Mouse (Mus musculus): ENCODE results near the gene Cdc5l. TPM values are rescaled to one million over a fixed set of nuclear protein-coding genes. Genes with fewer than 3 reads are reported as not detected.

The Cdc5l gene
- total and polyA plus RNA-seq, 3 experiments: 45.2 to 69.6 (median 58.9) TPM

DNA sequence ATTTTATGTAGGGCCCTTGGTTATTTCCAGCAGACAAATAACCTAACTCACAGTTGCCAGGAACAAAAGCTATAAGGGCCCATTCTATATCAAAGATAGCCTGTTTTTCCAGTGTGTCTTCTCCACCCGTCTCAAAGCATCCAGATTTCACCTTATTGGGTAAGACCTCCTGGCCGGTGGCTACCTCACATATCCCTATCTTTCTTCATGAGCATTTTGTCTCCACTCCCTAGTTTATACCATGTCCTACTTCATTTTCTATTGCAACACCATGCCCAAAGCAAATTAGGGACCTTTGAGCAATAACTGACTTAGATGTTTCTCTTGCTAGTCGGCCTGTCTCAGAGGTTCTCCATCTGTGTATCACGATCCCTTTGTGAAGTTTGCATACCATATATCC, 85.6 kb downstream of the Cdc5l start:
- H3K27ac ChIP-seq (ENCODE audit: insufficient read depth, low read depth): no peak overlapping the region
- H3K79me2 ChIP-seq (replicated peaks; ENCODE audit: control insufficient read depth, extremely low read depth, insufficient read depth, poor library complexity, severe bottlenecking): no peaks in the 10 kb centered on the region
- dilution Hi-C loops (cut with MboI; ENCODE audit: extremely low pct_ligation_motif_present, extremely low pct_unique_long_range_greater_than_20kb, low sequenced_read_pairs) (no loop called here), in situ Hi-C loops (cut with MboI; ENCODE audit: low pct_ligation_motif_present, low pct_unique_long_range_greater_than_20kb, low sequenced_read_pairs) (no loop called here)
- no peak overlapping the region for H3K4me2 ChIP-seq (ENCODE audit: insufficient read depth, low read depth, poor library complexity, severe bottlenecking)
- H3K27me3 ChIP-seq (replicated peaks): no peaks in the 10 kb centered on the region
- no peaks in the 10 kb centered on the region for H3K36me3 ChIP-seq (replicated peaks in 1 of 2; ENCODE audit: control insufficient read depth in 1 of 2, insufficient read depth in 1 of 2, low read length in 1 of 2)
- TF ChIP-seq MAX (IDR thresholded peaks at IDR 0.05; ENCODE audit: low read length) (no peak), ELF1 (IDR thresholded peaks at IDR 0.05; ENCODE audit: low read depth, low read length) (no peak), E2F4 (IDR thresholded peaks at IDR 0.05; ENCODE audit: insufficient replicate concordance, low read depth, low read length) (no peak), CTCF (conservative IDR thresholded peaks at IDR 0.05 in 1 of 2, IDR thresholded peaks at IDR 0.05 in 1 of 2; ENCODE audit: low read depth in 2 of 2, low read length in 2 of 2) (no peak), TCF12 (IDR thresholded peaks at IDR 0.05; ENCODE audit: low read depth, low read length) (no peak), CHD1 (IDR thresholded peaks at IDR 0.05; ENCODE audit: low read depth, low read length) (no peak)
- no peak for DNase-seq (ENCODE audit: extremely low read depth)
- H3K9me3 ChIP-seq (replicated peaks; ENCODE audit: low read length): peaks cover 11% of the 10 kb centered on the region
- no peak overlapping the region for H3K9ac ChIP-seq (ENCODE audit: insufficient read depth, low read depth)
- H3K4me3 ChIP-seq (replicated peaks in 1 of 3; ENCODE audit: low read depth in 2 of 3, low read length in 2 of 3, poor library complexity in 1 of 3): no peak overlapping the region
- 0 out of 4 replicates have a peak, but pooled peaks cover 0 to 4% of the 10 kb centered on the region in 2 experiments for H3K4me1 ChIP-seq (ENCODE audit: control insufficient read depth in 1 of 2, insufficient read depth in 2 of 2)

Other genes starting within 250 kb of the Cdc5l start
- 1.0 and 2.5 TPM in 2 replicates for gene Spats1, start 41.7 kb upstream of the Cdc5l start, total RNA-seq (2012; rRNA removed)
- 1.7 and 2.7 TPM in 2 replicates for gene Spats1, start 41.7 kb upstream of the Cdc5l start, total RNA-seq (2014; rRNA removed)
- 1.9 and 2.5 TPM in 2 replicates for gene Spats1, start 41.7 kb upstream of the Cdc5l start, polyA plus RNA-seq (2012; ENCODE audit: insufficient read length, low read depth)
- 20.2 and 23.1 TPM in 2 replicates for gene Aars2, start 73.1 kb upstream of the Cdc5l start, total RNA-seq (2012; rRNA removed)
- 10.4 and 12.4 TPM in 2 replicates for gene Aars2, start 73.1 kb upstream of the Cdc5l start, total RNA-seq (2014; rRNA removed)
- gene Aars2, start 73.1 kb upstream of the Cdc5l start, polyA plus RNA-seq (2012; ENCODE audit: insufficient read length, low read depth): 17.5 and 17.6 TPM in 2 replicates
- not detected in 2 replicates for gene Tcte1, start 89.7 kb upstream of the Cdc5l start, total RNA-seq (2012; rRNA removed)
- gene Tcte1, start 89.7 kb upstream of the Cdc5l start, total RNA-seq (2014; rRNA removed): not detected in 2 replicates
- gene Tcte1, start 89.7 kb upstream of the Cdc5l start, polyA plus RNA-seq (2012; ENCODE audit: insufficient read length, low read depth): not detected in 2 replicates
- 0.42 and 0.50 TPM in 2 replicates for gene Tmem151b, start 115.9 kb upstream of the Cdc5l start, total RNA-seq (2012; rRNA removed)
- 0.12 and 0.30 TPM in 2 replicates for gene Tmem151b, start 115.9 kb upstream of the Cdc5l start, total RNA-seq (2014; rRNA removed)
- 0.53 and 0.72 TPM in 2 replicates for gene Tmem151b, start 115.9 kb upstream of the Cdc5l start, polyA plus RNA-seq (2012; ENCODE audit: insufficient read length, low read depth)
- gene Nfkbie, start 122.0 kb upstream of the Cdc5l start, total RNA-seq (2012; rRNA removed): 91.5 and 136 TPM in 2 replicates
- gene Nfkbie, start 122.0 kb upstream of the Cdc5l start, total RNA-seq (2014; rRNA removed): 87.4 and 90.0 TPM in 2 replicates
- 76.6 and 78.7 TPM in 2 replicates for gene Nfkbie, start 122.0 kb upstream of the Cdc5l start, polyA plus RNA-seq (2012; ENCODE audit: insufficient read length, low read depth)
- 59.5 and 73.9 TPM in 2 replicates for gene Slc35b2, start 130.1 kb upstream of the Cdc5l start, total RNA-seq (2012; rRNA removed)
- 89.3 and 101 TPM in 2 replicates for gene Slc35b2, start 130.1 kb upstream of the Cdc5l start, total RNA-seq (2014; rRNA removed)
- 54.1 and 57.2 TPM in 2 replicates for gene Slc35b2, start 130.1 kb upstream of the Cdc5l start, polyA plus RNA-seq (2012; ENCODE audit: insufficient read length, low read depth)
- gene Hsp90ab1, start 139.5 kb upstream of the Cdc5l start, total RNA-seq (2012; rRNA removed): 1,180 and 1,205 TPM in 2 replicates
- 607 and 790 TPM in 2 replicates for gene Hsp90ab1, start 139.5 kb upstream of the Cdc5l start, total RNA-seq (2014; rRNA removed)
- 4,858 and 5,122 TPM in 2 replicates for gene Hsp90ab1, start 139.5 kb upstream of the Cdc5l start, polyA plus RNA-seq (2012; ENCODE audit: insufficient read length, low read depth)
- 58.4 and 66.9 TPM in 2 replicates for gene Slc29a1, start 165.9 kb upstream of the Cdc5l start, total RNA-seq (2012; rRNA removed)
- gene Slc29a1, start 165.9 kb upstream of the Cdc5l start, total RNA-seq (2014; rRNA removed): 69.2 and 72.1 TPM in 2 replicates
- 74.2 and 88.0 TPM in 2 replicates for gene Slc29a1, start 165.9 kb upstream of the Cdc5l start, polyA plus RNA-seq (2012; ENCODE audit: insufficient read length, low read depth)
- not detected in 2 replicates for gene Mymx, start 168.4 kb upstream of the Cdc5l start, total RNA-seq (2012; rRNA removed)
- gene Mymx, start 168.4 kb upstream of the Cdc5l start, total RNA-seq (2014; rRNA removed): not detected in 2 replicates
- not detected in 2 replicates for gene Mymx, start 168.4 kb upstream of the Cdc5l start, polyA plus RNA-seq (2012; ENCODE audit: insufficient read length, low read depth)
- not detected in 2 replicates for gene Capn11, start 225.6 kb upstream of the Cdc5l start, total RNA-seq (2012; rRNA removed)
- not detected in 2 replicates for gene Capn11, start 225.6 kb upstream of the Cdc5l start, total RNA-seq (2014; rRNA removed)
- 0.09 and 0.10 TPM in 2 replicates for gene Capn11, start 225.6 kb upstream of the Cdc5l start, polyA plus RNA-seq (2012; ENCODE audit: insufficient read length, low read depth)

Measured in CH12.LX (cell line).